In the genomic region with DNA sequence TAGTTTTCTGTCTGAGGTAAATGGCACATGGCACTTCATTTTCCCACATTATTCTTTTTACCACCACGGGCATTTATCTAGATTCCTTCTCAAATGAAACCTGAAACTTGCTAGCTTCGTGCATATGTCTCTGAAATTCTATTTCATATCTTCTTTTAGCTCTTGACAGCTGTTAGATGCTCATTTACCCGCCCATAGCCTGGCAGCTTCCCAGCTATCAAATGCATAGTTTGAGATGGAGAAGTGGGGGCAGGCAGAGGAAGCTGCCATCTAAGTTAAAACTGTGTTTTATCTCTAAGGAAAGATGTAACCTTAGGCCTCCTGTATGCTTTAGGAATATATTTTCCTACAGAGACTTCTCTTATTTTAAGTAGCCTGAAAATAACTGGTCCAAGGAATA, we compare ENCODE assay signal across 18 mouse cellular contexts.
DNase-seq lines count a peak whose midpoint lies in the region; ATAC-seq lines count a peak whose summit lies in the region.
"Had no signal": no experiment of that assay in that cellular context is flagged by ENCODE, and none has a peak within 500 bp of the region (broad histone marks: within the 10 kb centered on the region; RNA-seq: fewer than 3 reads in every experiment).

No protein-coding gene starts in this region.

- H3K4me1 ChIP-seq in hindbrain, embryonic 13.5 days (replicated peaks), result no peaks in the 10 kb centered on the region
- H3K4me1 ChIP-seq: hindbrain, embryonic 15.5 days; lung, embryonic 15.5 days had no signal

- no peaks in the 10 kb centered on the region for H3K36me3 ChIP-seq in hindbrain, embryonic 13.5 days
- H3K36me3 ChIP-seq: hindbrain, embryonic 15.5 days; lung, embryonic 15.5 days had no signal

- ATAC-seq in hindbrain, embryonic 13.5 days (ENCODE audit: low FRiP score), result no peak
- ATAC-seq: intestine, postnatal 0 days had no signal

- no peak overlapping the region for H3K27ac ChIP-seq in hindbrain, embryonic 13.5 days
- H3K27ac ChIP-seq: hindbrain, embryonic 15.5 days; lung, embryonic 15.5 days had no signal

- 80% methylated on average over 3 of the region's 3 CpGs for WGBS in hindbrain, embryonic 13.5 days

- no peak overlapping the region for H3K4me3 ChIP-seq in hindbrain, embryonic 13.5 days
- H3K4me3 ChIP-seq: erythroblast, embryonic 14.5 days; hindbrain, embryonic 15.5 days; lung, embryonic 15.5 days had no signal

- H3K4me2 ChIP-seq in hindbrain, embryonic 13.5 days, result no peak overlapping the region
- H3K4me2 ChIP-seq: hindbrain, embryonic 15.5 days; liver, embryonic 11.5 days; lung, embryonic 15.5 days had no signal

- no peaks in the 10 kb centered on the region for H3K27me3 ChIP-seq in hindbrain, embryonic 13.5 days
- H3K27me3 ChIP-seq: hindbrain, embryonic 15.5 days; lung, embryonic 15.5 days had no signal

- intact Hi-C loops in left cerebral cortex, postnatal 4 days (cut with DNase I), result no loop called here
- intact Hi-C loops in left cerebral cortex, postnatal 14 days (cut with DNase I), result no loop called here

- DNase-seq in left cerebral cortex, adult 11 months (ENCODE audit: low spot score), result peak; percentile 42
- no peak for DNase-seq in left cerebral cortex, postnatal 4 days
- peak; percentile 6 to 23 for DNase-seq in layer of hippocampus, adult 18-20 months (ENCODE audit: low spot score in 2 of 2)
- peak; percentile 82 to 83 for DNase-seq in left cerebral cortex, postnatal 14 days (ENCODE audit: low spot score in 2 of 2)
- peak; percentile 57 for DNase-seq in right cerebral cortex, postnatal 4 days
- DNase-seq in thymus, postnatal 25 days, result no peak
- DNase-seq in ovary, postnatal 10 days (ENCODE audit: low spot score), result no peak
- DNase-seq: adrenal gland, adult 2 months; B cell, adult 2 months; cerebellum, adult 9-10 months; heart, adult 18-20 months; kidney, postnatal 10 days had no signal

- H3K9ac ChIP-seq in hindbrain, embryonic 13.5 days, result no peak overlapping the region
- H3K9ac ChIP-seq: hindbrain, embryonic 15.5 days; lung, embryonic 15.5 days had no signal

- no peaks in the 10 kb centered on the region for H3K9me3 ChIP-seq in hindbrain, embryonic 13.5 days
- H3K9me3 ChIP-seq: hindbrain, embryonic 15.5 days; lung, embryonic 15.5 days had no signal

Comparison
In these comparisons a context has a peak if more than half of its experiments do, and no peak if none do; other contexts are left out.
1. DNase-seq: peak in left cerebral cortex, adult 11 months (single experiment), layer of hippocampus, adult 18-20 months (2 of 2), left cerebral cortex, postnatal 14 days (2 of 2) and right cerebral cortex, postnatal 4 days (single experiment); none in left cerebral cortex, postnatal 4 days (single experiment), thymus, postnatal 25 days (single experiment) and ovary, postnatal 10 days (single experiment).